Mouse (Mus musculus): ENCODE data around the gene Tmem183a.

GRCm38 (mm10) chr1:134361195-134361856 lies 453 bp downstream of the Tmem183a start:
- TF ChIP-seq GATA1 (IDR thresholded peaks at IDR 0.05; ENCODE audit: borderline replicate concordance, low read length), result no peak
- TF ChIP-seq FLI1 (IDR thresholded peaks at IDR 0.05; ENCODE audit: low read length), result no peak

All from megakaryocyte, embryonic 14.5 days (primary cell).